Mouse (Mus musculus) lung, embryonic 16.5 days (tissue): Measurements from ENCODE around the gene Kctd18. TPM values are rescaled to one million over a fixed set of nuclear protein-coding genes. Genes with fewer than 3 reads are reported as not detected.
"Not testable (repeated sequence)": the region's sequence is repeated elsewhere in the genome, so short reads cannot be mapped to it uniquely, and the experiment has no call there.

ENCODE experiments used
- ATAC-seq: fragments of 200-750 bp; cut with Nextera tagmentation; 2 replicates; pipeline ENCODE4 v1.8.0; 2017; ENCODE audit warnings: low read depth, mild to moderate bottlenecking, moderate library complexity
- H3K27ac ChIP-seq: fragments of 300-500 bp; sonication (generic); 2 replicates; pipeline ENCODE4 v1.5.1; 2014; ENCODE audit warnings: mild to moderate bottlenecking, control low read depth, low read length
- H3K27me3 ChIP-seq: fragments of 300-500 bp; sonication (generic); 2 replicates; pipeline ENCODE4 v1.6.1; 2014; ENCODE audit warnings: low read depth, low read length, mixed read lengths; ENCODE audit not compliant: control insufficient read depth, insufficient read depth
- H3K36me3 ChIP-seq: fragments of 300-500 bp; sonication (generic); 2 replicates; pipeline ENCODE4 v1.6.1; 2014; ENCODE audit warnings: low read length; ENCODE audit not compliant: control insufficient read depth, insufficient read depth
- H3K4me1 ChIP-seq: fragments of 300-500 bp; sonication (generic); replicated peaks from 2 replicates; pipeline ENCODE4 v1.6.1; 2014; ENCODE audit warnings: low read length, mixed read lengths; ENCODE audit not compliant: control insufficient read depth, insufficient read depth
- H3K4me2 ChIP-seq: fragments of 300-500 bp; sonication (generic); 2 replicates; pipeline ENCODE4 v1.6.1; 2014; ENCODE audit warnings: low read depth, low read length, control low read depth
- H3K4me3 ChIP-seq: fragments of 300-500 bp; sonication (generic); 2 replicates; pipeline ENCODE4 v1.5.1; 2014; ENCODE audit warnings: mild to moderate bottlenecking, low read length, control low read depth
- H3K9ac ChIP-seq: fragments of 300-500 bp; sonication (generic); 2 replicates; pipeline ENCODE4 v1.6.1; 2014; ENCODE audit warnings: low read length, control low read depth
- H3K9me3 ChIP-seq: fragments of 300-500 bp; sonication (generic); 2 replicates; pipeline ENCODE4 v1.6.1; 2016; ENCODE audit warnings: low read length; ENCODE audit not compliant: control insufficient read depth
- WGBS: fragments of 180-500 bp; shearing (Covaris S2); extraction: QIAGEN DNeasy Blood & Tissue Kit; methylation state at CpG from one replicate; pipeline ENCODE4 v1.1.7; 2014; 5-methylcytosine and 5-hydroxymethylcytosine counted together
- polyA plus RNA-seq: library from polyadenylated mRNA; unstranded; fragments of >200 nt; fragmentation: Nextera tagmentation; extraction: Ambion mirVana; gene quantifications from 2 replicates; pipeline ENCODE4 v1.2.1, GENCODE M21; 2015

The Kctd18 gene
- polyA plus RNA-seq, 1 experiment from 2014 or later = 17.4 TPM

DNA sequence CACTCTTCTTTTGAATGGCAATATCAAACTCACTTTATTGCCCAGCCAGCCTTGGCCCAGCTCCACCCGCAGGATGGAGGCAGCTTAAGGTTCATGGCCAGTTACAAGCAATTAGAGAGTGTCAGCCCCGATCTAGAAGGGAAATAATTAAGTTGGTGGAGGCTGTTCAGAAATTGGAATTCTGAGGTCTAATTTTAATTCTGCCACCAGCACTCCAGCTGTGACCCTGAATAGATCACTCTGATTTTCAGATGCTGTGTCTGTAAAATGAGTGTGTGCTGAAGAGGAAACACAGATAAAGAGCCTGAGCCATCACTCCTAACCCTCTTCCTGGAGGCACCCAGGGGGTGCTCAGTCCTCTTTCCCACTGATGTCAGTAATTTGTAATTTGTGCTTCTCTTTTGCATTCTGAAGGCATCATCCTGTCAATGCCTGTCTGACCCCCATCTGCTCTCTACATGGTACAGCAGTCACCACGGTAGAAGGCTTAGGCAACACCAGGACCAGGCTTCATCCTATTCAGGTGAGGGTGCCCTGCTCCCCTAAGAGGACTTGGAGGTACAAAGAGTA, 28.1 kb upstream of the Kctd18 start:
- Histone ChIP-seq H3K36me3 (no peaks in the 10 kb centered on the region), H3K4me1 (no peaks in the 10 kb centered on the region), H3K27me3 (no peaks in the 10 kb centered on the region), H3K27ac (no peak overlapping the region), H3K4me3 (no peak overlapping the region), H3K9ac (no peak overlapping the region), H3K9me3 (no peaks in the 10 kb centered on the region), H3K4me2 (no peak overlapping the region)
- 63% methylated on average over 3 of the region's 3 CpGs for WGBS
- no peak for ATAC-seq

DNA sequence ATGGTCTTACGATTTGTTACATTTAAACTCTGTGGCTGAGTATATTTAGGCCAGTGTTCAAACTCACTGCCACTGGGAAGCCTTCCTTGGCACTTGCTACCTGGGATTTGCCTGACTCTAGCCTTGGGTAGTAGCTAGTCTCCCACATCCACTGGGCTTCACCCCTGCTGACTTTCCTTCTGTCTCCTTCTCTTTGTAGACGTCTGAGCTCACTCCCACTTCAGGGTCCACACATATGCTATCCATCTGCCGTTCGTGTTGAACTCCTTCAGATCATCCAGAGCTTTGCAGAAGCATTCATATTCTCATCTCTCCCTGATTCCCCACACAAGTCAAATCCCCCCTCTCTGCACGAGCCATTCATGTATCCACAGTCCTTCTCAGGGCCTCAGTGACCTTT, 26.8 kb upstream of the Kctd18 start:
- 62% methylated on average over 5 of the region's 5 CpGs for WGBS
- no peak for ATAC-seq
- Histone ChIP-seq H3K9ac (no peak overlapping the region), H3K27ac (no peak overlapping the region), H3K36me3 (no peaks in the 10 kb centered on the region), H3K4me3 (no peak overlapping the region), H3K4me1 (no peaks in the 10 kb centered on the region), H3K9me3 (no peaks in the 10 kb centered on the region), H3K4me2 (no peak overlapping the region), H3K27me3 (no peaks in the 10 kb centered on the region)

DNA sequence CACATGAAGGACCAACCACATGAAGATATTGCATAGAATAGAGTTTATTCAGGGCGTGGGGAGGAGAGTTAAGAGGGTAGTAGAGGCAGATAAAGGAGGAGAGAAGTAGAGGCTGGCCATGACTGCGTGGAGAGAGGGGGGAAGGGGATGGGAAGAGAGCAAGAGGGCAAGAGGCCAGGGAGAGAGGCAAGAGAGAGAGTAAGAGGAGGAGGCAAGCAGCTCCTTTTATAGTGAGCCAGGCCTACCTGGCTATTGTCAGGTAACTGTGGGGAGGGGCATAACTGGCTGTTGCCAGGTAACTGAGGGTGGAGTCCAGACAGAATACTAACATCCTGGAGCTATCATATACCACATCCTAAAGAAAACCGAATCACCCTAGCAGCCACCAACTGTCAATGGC, 26.3 kb upstream of the Kctd18 start:
- Histone ChIP-seq H3K4me1 (no peaks in the 10 kb centered on the region), H3K4me3 (no peak overlapping the region), H3K9ac (no peak overlapping the region), H3K4me2 (no peak overlapping the region), H3K36me3 (no peaks in the 10 kb centered on the region), H3K9me3 (no peaks in the 10 kb centered on the region), H3K27me3 (no peaks in the 10 kb centered on the region), H3K27ac (no peak overlapping the region)
- 42% methylated on average over 3 of the region's 3 CpGs for WGBS
- ATAC-seq = no peak

DNA sequence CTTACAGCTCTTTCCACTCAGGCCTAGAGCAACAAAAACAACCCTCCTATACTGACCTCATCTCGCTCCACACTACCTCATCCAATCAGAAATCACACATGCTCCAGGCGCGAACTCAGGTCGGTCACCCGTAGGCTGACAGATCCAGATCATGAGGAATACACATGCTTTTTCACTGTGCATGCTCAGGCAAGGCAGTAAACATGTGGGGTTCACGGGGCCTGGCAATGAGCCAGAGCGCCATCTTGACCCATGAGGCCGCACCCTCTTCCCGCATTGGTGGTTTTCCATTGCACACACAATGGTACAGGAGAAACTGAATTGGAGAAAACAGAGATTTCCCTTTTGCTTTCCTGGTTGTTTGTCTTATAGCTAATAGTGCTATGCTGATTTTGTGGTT, 18.6 kb upstream of the Kctd18 start:
- not testable (repeated sequence) for H3K27ac ChIP-seq, H3K36me3 ChIP-seq, H3K4me3 ChIP-seq, ATAC-seq, H3K27me3 ChIP-seq, H3K9ac ChIP-seq, H3K4me2 ChIP-seq, H3K9me3 ChIP-seq, H3K4me1 ChIP-seq
- 88% methylated on average over 9 of the region's 9 CpGs for WGBS

DNA sequence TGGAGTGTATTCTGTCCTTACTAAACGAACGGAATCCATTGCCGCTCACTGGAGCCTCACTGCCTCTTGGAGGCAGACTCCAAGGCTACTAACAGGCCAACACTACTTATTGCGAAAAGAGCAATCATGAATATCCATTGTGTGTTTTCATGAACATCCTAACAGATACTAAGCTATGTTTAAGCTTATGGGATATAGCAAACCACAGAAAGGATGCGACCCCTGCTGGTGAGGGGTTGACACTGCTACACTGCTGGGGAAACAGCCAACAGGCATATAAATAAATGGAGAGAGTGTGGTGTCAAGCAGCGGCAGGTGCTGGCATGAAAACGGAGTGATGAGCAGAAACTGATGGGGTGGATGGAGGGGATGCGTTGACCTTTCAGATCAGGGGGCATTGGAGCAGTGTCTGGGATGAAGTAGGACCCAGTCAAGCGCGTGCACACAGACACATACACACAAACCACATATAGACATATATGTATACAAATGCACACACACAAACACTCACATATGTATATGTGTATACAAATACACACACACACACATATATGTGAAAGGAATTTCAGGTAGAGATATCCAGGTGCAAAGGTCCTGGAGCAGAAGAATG, 12.5 kb upstream of the Kctd18 start:
- ATAC-seq = no peak
- Histone ChIP-seq H3K27ac (no peak overlapping the region; the same call in 1 of the 2 replicates), H3K4me1 (peaks cover 17% of the 10 kb centered on the region), H3K9me3 (no peaks in the 10 kb centered on the region), H3K4me3 (no peak overlapping the region), H3K36me3 (peaks cover 2% of the 10 kb centered on the region; the same call in 1 of the 2 replicates), H3K4me2 (no peak overlapping the region), H3K9ac (no peak overlapping the region), H3K27me3 (no peaks in the 10 kb centered on the region)
- 58% methylated on average over 10 of the region's 10 CpGs for WGBS

DNA sequence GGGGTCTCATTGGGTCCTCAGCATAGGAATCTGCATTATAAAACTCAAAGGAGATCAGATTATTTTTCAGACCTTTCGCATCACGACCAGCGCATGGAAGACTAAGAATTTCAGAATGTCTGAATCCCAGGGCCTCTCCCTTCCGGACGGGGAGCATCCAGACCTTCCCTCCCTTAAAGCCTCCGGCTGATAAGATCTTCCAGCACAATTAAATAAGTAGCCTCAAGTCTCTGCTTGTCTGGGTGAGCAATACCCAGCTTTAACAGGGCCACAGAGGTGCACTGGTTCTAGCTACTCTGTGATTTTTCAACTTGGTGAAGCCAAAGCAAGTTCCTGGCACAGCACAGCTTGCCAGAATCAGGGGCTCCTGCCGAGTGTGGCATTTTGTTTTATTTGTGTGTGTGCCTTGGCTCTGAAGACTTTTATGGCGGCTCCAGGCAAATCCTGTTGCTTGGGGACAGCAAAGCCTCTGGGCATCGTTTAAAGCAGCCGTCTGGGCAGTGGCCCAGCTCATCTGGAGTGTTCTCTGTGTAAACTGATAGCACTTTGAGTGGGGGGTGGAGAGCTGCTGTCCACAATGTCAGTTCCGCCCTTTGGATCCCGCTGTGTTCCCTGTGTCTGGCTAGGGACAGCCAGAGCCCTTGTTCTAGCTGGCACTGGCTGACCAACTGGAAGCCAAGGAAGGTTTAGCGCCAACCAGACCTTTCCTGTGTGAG, 11.6 kb upstream of the Kctd18 start:
- Histone ChIP-seq H3K9ac (0 out of 2 replicates have a peak overlapping the region, but pooled peaks have one; percentile 31), H3K4me1 (peaks cover 17% of the 10 kb centered on the region), H3K9me3 (no peaks in the 10 kb centered on the region), H3K36me3 (peaks cover 2% of the 10 kb centered on the region; the same call in 1 of the 2 replicates), H3K4me3 (peak overlapping the region; percentile 37), H3K27ac (peak overlapping the region; percentile 61), H3K27me3 (no peaks in the 10 kb centered on the region), H3K4me2 (peak overlapping the region; percentile 56)
- WGBS = 24% methylated on average over 13 of the region's 13 CpGs
- peak; percentile 77 for ATAC-seq

DNA sequence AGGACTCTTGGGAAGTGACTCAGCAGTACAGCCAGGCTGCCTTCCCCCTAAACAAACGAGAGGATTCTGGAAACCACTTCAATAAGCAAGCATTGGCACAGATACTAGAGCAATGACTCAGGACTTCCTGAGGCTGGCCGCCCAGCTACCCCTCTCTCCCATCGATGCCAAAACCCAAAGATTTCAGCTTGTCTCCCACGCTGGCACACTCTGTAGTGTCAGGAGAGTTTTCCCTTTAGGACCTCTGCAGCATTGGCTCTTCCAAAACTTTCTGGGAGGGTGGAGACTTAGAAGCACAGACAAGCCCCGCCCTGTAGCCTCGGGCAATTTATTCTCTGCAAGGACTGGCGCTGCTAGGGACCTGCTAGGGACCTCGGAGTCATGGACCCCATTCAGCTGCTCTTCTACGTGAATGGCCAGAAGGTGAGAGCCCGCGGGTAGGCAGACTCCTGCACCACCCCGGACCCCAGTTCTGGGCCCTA, 10.9 kb upstream of the Kctd18 start, which contains the start of gene Aox1:
Aox1 (plus strand) TSS at position 296 of the 482 bp plus-strand sequence.
- Histone ChIP-seq H3K9ac (0 out of 2 replicates have a peak within 1 kb of the TSS, but pooled peaks have one; percentile 31), H3K36me3 (peaks cover 4% of the 10 kb centered on the region), H3K27ac (peak within 1 kb of the TSS; percentile 61), H3K4me2 (peak within 1 kb of the TSS; percentile 56), H3K4me3 (peak within 1 kb of the TSS; percentile 37), H3K9me3 (no peaks in the 10 kb centered on the region), H3K27me3 (no peaks in the 10 kb centered on the region), H3K4me1 (peaks cover 17% of the 10 kb centered on the region)
- ATAC-seq = peak; percentile 77
- WGBS = 7% methylated on average over 12 of the region's 12 CpGs

DNA sequence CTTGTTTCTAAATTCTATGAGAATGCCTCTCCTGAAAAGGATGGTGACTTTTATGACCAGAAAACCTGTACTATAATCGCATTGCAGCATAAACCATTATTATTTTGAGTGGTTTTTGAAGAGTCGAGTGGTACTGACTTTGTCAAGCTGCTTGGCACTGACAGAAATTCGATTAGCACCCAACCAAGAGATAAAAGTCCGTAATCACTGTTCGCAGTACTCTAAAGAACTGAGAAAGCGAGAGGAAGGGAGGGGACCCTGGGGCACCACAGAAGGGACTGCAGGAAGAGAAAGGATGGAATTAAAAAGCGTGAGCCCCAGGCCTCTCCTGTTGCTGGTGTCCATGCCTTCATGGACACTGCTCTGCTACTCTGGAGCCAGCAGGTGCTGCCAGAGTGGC, 9.0 kb upstream of the Kctd18 start:
- Histone ChIP-seq H3K27ac (no peak overlapping the region), H3K9ac (no peak overlapping the region), H3K4me3 (no peak overlapping the region), H3K9me3 (no peaks in the 10 kb centered on the region), H3K4me1 (peaks cover 17% of the 10 kb centered on the region), H3K36me3 (peaks cover 4% of the 10 kb centered on the region), H3K4me2 (no peak overlapping the region), H3K27me3 (no peaks in the 10 kb centered on the region)
- ATAC-seq = no peak
- 65% methylated on average over 7 of the region's 7 CpGs for WGBS

DNA sequence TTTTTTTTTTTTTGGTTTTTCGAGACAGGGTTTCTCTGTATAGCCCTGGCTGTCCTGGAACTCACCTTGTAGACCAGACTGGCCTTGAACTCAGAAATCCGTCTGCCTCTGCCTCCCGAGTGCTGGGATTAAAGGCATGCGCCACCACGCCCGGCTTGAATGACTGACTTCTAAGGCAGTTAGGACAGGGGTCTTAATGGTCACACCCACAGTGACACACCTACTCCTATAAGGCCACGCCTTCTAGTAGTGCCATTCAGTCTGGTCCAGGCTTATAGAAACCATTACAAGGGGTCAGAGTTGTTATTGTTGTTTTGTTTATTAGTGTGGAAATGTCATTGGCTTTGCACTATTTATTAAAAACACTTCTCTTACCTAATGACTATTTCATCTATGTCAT, 12.4 kb downstream of the Kctd18 start:
- not testable (repeated sequence) for H3K4me1 ChIP-seq, H3K9me3 ChIP-seq, H3K9ac ChIP-seq, ATAC-seq, H3K4me3 ChIP-seq, H3K27me3 ChIP-seq, H3K4me2 ChIP-seq, H3K27ac ChIP-seq
- peaks cover 17% of the 10 kb centered on the region for H3K36me3 ChIP-seq
- WGBS = 90% methylated on average over 7 of the region's 7 CpGs
